Mouse (Mus musculus): Measurements from ENCODE around the gene Acrbp.

The Acrbp gene

DNA sequence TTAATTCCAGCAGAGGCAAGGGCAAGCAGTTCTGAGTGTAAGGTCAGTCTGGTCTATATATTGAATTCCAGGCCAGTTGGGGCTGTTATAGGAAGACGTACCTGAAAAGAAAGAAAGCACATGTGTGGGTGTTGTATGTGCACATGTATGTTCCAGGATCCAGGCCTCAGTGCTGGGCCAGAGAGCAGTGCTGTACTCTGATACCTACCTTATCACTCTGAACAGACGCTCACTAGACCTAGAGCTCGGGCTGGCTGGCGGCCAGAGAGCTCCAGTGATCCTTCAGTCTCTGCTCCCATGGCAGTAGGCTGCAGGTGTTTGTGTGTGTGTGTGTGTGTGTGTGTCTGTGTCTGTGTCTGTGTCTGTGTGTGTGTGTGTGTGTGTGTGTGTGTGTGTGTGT lies 54.7 kb downstream of the Acrbp start:
- DNase-seq: no peak

DNA sequence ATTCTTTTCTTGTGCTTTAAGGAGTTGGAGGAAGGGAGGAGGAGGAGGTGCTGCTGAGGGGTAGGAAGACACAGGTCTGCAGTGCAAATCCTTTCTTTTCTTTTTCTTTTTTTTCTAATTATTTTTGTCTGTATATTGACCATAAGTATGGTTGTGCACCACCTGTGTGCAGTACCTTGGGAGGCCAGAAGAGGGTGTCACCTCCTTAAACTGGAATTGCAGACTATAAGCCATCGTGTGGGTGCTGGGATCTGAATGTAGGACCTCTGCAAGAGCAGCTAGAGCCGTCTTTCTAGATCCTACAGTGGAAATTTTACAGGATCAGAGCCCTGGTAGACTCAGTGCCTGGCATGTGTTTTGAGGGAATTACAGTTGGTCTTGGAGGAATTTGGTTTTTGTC lies 58.2 kb downstream of the Acrbp start:
- DNase-seq: no peak

- DNase-seq: no peak
Measured at GRCm38 (mm10) chr6:125109371-125109770, 59.9 kb downstream of the Acrbp start.

DNA sequence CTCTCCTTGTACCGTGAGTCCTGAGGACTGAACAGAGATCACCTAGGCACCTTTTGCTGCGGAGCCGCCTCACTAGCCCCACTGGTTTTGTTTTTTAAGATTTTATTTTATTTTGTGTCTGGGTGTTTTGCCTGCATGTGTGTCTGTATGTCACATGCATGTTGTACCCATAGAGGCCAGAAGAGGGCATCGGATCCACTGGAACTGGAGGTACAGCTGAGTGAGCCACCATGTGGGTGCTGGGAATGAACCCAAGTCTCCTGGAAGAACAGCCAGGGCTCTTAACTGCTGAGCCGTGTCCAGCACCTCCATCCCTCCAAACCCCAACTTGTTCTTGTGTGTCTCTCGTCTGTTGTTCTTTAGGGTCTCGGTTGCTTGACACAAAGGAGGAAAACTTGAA lies 61.4 kb downstream of the Acrbp start:
- DNase-seq: peak; percentile 60

DNA sequence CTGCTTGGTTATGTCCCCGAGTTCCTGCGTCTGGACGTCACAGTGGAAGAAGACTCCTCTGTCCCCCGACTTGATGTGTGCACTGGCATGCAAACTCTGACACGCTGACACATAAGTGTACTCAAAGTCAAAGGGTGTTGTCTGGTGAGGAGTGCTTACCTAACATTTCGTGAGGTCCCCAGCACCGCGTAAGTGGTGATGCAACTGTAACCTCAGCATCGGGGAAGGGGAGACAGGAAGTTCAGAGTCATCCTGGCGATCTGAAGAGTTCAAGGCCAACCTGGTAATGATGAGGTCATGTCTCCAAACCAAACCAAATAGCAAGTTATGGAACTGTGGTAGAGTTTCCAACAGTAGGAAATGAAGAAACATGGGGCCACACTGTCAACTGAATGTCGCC lies 63.1 kb downstream of the Acrbp start:
- DNase-seq: no peak
